Mouse (Mus musculus) ovary, adult 18-20 months (tissue): ENCODE results near the gene Acp5.

Source experiments
- DNase-seq: peaks from one replicate; pipeline ENCODE4 v3.0.0; 2022; ENCODE audit warnings: low spot score, mixed read lengths

The Acp5 gene

GRCm38 (mm10) chr9:22098993-22099696, 36.4 kb downstream of the Acp5 start, which contains the start of gene Cnn1:
Gene Cnn1, plus strand, starts transcription at chr9:22099216.
- peak; percentile 15 for DNase-seq

- DNase-seq, result peak; percentile 71
These were observed 39.6 kb downstream of the Acp5 start for GRCm38 (mm10) chr9:22095854-22096307.

GRCm38 (mm10) chr9:22092746-22093145, 42.8 kb downstream of the Acp5 start:
- no peak for DNase-seq

DNA sequence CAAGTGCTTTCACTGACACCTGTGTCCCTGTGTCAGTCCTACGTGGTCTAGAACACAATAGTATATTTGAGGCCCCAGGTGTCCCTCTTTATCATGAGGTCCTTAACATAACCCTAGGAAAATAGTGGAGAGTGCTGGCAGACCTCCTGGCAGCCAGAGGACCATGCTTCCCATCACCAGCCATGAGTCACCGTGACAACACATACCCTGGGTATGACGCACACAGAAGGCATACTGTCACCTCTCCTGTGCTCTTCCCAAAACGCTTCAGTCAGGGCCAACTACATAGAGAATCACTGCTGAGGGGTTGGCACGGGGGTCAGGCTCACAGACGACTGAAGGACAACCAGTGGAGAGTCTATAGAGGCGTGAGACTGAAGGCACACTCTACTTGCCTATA, 45.5 kb downstream of the Acp5 start:
- no peak for DNase-seq

GRCm38 (mm10) chr9:22089281-22089680, 46.2 kb downstream of the Acp5 start:
- no peak for DNase-seq

DNA sequence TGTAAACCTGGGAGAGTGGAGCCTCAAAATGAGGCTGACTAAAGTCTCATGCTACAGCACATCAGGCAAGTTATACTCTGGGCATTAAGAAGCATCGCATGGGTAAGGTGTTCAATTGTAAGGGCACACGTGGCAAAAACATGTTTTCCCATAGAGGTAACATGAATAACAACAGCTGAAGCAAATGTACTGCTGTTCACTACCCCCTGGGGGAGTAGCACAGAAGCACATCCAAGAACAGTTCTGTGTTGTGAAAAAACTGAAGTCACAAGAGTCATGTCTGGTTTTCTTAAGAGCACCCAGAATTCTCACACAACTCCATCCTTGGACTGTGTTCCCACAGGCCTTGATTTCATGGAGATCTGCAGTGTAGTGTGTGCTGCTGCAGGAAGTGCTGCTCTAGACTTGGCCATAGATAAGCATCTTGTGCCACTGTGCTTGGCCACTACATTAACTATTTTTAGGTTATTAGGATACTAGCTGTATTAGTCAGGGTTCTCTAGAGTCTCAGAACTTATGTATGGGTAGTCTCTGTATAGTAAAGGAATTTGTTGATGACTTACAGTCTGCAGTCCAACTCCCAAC, 48.4 kb downstream of the Acp5 start:
- DNase-seq, result no peak

GRCm38 (mm10) chr9:22086012-22086411, 49.5 kb downstream of the Acp5 start:
- no peak for DNase-seq

DNA sequence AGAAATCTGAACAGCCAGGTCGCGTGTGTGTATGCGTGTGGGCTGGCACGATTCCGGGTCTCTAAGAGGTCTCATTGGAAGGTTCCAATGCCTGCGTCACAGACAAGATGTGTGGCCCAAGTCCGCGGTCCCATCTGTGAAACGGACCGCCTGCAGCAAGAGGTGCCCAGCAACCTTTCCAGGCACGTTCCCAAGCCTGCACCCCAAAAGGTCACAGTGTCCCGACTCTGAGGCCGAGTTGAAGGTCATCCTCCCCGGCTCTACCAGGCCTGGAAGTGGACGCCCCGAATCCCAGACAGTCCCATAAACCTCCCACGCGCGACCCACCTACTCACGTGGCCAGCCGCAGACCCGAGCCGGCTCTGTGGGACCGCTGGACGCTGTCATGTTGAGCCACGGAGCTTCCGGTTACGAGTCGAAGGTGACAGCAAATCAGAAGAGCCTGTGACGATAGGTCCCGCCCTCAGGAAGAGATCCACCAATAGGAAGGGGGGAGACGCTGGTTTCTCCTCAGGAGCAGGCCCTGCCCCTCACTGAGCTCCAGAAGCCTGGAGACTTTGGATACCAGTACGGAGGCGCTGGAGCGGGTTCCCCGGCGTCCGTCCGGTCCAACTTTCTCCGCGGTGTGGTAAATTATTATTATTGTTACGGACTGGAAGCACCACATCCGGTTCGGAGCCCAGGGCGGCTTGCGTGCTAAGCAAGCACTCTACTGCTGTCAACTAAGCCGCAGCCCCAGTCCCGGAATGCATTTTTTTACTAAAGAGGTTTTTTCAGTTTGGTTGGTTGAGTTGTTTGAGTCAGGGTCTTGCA, 50.3 kb downstream of the Acp5 start, which contains the start of gene Ecsit:
TSS of gene Ecsit (minus strand) at position 417 of the 813 bp plus-strand sequence.
- peak; percentile 93 for DNase-seq

GRCm38 (mm10) chr9:22084667-22085021, 50.9 kb downstream of the Acp5 start:
- no peak for DNase-seq
